Mouse (Mus musculus) liver, embryonic 14.5 days (tissue): ENCODE data around the gene Trub2. TPM values are rescaled to one million over a fixed set of nuclear protein-coding genes. Genes with fewer than 3 reads are reported as not detected.

Experiments used
- ATAC-seq: fragments of 200-750 bp; cut with Nextera tagmentation; 2 replicates; pipeline ENCODE4 v1.8.0; 2017; ENCODE audit warnings: moderate number of reproducible peaks, mild to moderate bottlenecking, moderate library complexity; ENCODE audit not compliant: insufficient read depth
- DNase-seq, 3 experiments: peaks; one replicate each; pipeline ENCODE4 v3.0.0-alpha.2; 2012 to 2013; ENCODE audit warnings: low read depth in 3 of 3, low spot score in 3 of 3
- H3K27ac ChIP-seq: fragments of 300-500 bp; sonication (generic); 2 replicates; pipeline ENCODE4 v1.5.1; 2014; ENCODE audit warnings: moderate library complexity, mild to moderate bottlenecking, control low read depth, inconsistent platforms
- H3K27me3 ChIP-seq: fragments of 300-500 bp; sonication (generic); 2 replicates; pipeline ENCODE4 v1.6.1; 2014; ENCODE audit warnings: mild to moderate bottlenecking, low read length, moderate library complexity; ENCODE audit not compliant: control insufficient read depth, insufficient read depth
- H3K36me3 ChIP-seq: fragments of 300-500 bp; sonication (generic); replicated peaks from 2 replicates; pipeline ENCODE4 v1.6.1; 2014; ENCODE audit warnings: low read depth; ENCODE audit not compliant: control insufficient read depth, insufficient read depth
- H3K4me1 ChIP-seq, 2 experiments: fragments of 200-500 bp in 1 of 2; fragments of 300-500 bp in 1 of 2; sonication (generic) in 1 of 2; replicated peaks; 2 replicates each; pipeline ENCODE4 v1.6.1; 2012 to 2014; ENCODE audit warnings: antibody characterized with exemption in 1 of 2, inconsistent platforms in 1 of 2, low read length in 1 of 2; ENCODE audit not compliant: control insufficient read depth in 2 of 2, insufficient read depth in 2 of 2
- H3K4me2 ChIP-seq: fragments of 300-500 bp; sonication (generic); 2 replicates; pipeline ENCODE4 v1.6.1; 2014; ENCODE audit warnings: low read depth, mild to moderate bottlenecking, control low read depth, moderate library complexity
- H3K4me3 ChIP-seq, 2 experiments: fragments of 200-500 bp in 1 of 2; fragments of 300-500 bp in 1 of 2; sonication (generic) in 1 of 2; 2 replicates each; pipeline ENCODE4 v1.5.1; 2012 to 2014; ENCODE audit warnings: low read depth in 2 of 2, low read length in 2 of 2, mild to moderate bottlenecking in 2 of 2, control low read depth in 1 of 2, inconsistent platforms in 1 of 2, moderate library complexity in 1 of 2; ENCODE audit not compliant: insufficient read depth in 1 of 2
- H3K9ac ChIP-seq: fragments of 300-500 bp; sonication (generic); replicated peaks from 2 replicates; pipeline ENCODE4 v1.6.1; 2014; ENCODE audit warnings: mild to moderate bottlenecking, control low read depth, moderate library complexity
- H3K9me3 ChIP-seq: fragments of 300-500 bp; sonication (generic); 2 replicates; pipeline ENCODE4 v1.6.1; 2016; ENCODE audit warnings: low read length, mixed read lengths; ENCODE audit not compliant: control insufficient read depth
- CTCF ChIP-seq: IDR thresholded peaks from 2 replicates; pipeline ENCODE4 v1.5.1; 2016; ENCODE audit warnings: antibody characterized with exemption, low read depth, control low read depth
- EP300 ChIP-seq: IDR thresholded peaks from 2 replicates; pipeline ENCODE4 v1.6.1; 2016; ENCODE audit warnings: antibody characterized with exemption, low read depth
- WGBS: fragments of 180-500 bp; shearing (Covaris S2); extraction: QIAGEN DNeasy Blood & Tissue Kit; methylation state at CpG from one replicate; pipeline ENCODE4 v1.1.7; 2014; ENCODE audit not compliant: insufficient replicate concordance; 5-methylcytosine and 5-hydroxymethylcytosine counted together
- polyA plus RNA-seq, 2 experiments: library from polyadenylated mRNA; depleted of rRNA in 1 of 2; stranded (reverse) in 1 of 2; unstranded in 1 of 2; fragments of >200 nt; fragmentation: Nextera tagmentation in 1 of 2; extraction: Ambion mirVana in 1 of 2; gene quantifications; 2 replicates each; pipeline versions ENCODE4 v1.2.1 to v1.2.3; 2012 to 2014

Trub2 gene
- polyA plus RNA-seq, 2 experiments = 9.3 to 15.1 TPM

DNA sequence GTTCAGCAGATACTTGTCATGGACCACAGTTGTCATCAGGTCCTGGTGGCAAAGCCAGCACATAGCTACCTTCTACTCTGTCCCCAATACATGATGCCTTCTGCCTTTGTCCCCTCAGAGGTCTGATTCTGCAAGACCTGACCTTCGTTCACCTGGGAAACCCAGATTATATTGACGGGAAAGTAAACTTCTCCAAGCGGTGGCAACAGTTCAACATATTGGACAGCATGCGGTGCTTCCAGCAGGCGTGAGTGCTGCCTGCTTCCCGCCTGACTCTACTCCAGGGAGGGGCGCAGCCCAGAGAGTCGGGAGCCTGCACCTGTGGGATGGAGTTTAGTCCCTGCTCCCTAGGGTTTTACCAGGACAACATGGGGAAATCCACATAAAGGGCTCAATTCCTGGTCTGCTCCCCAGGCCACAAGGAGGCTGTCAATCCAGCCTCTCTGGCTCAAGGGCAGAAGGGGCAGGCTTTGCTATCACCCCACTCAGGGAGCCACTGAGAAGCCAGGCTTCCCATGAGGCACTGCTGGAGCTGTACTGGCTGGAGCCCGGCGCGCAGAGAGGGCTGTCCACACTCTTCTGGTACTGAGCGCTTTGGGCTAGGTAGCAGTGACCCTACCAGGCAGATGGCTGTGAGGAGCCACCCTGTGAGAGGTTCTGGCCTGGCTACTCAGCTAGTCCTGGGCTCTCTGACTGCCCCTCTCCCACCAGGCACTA is 50.9 kb downstream of the Trub2 start:
- Histone ChIP-seq H3K27ac (no peak overlapping the region), H3K9ac (no peak overlapping the region), H3K27me3 (no peaks in the 10 kb centered on the region), H3K4me3 (no peak overlapping the region), H3K4me1 (no peaks in the 10 kb centered on the region), H3K36me3 (peaks cover 6% of the 10 kb centered on the region; the same call in 1 of the 2 replicates), H3K9me3 (no peaks in the 10 kb centered on the region), H3K4me2 (no peak overlapping the region)
- DNase-seq (no peak), ATAC-seq (no peak; the same call in 1 of the 2 replicates)
- no peak for TF ChIP-seq CTCF
- no peak for TF ChIP-seq EP300
- WGBS = 73% methylated on average over 12 of the region's 12 CpGs

- H3K4me1 ChIP-seq = no peaks in the 10 kb centered on the region
- ATAC-seq (no peak), DNase-seq (no peak)
- peaks cover 6% of the 10 kb centered on the region for H3K36me3 ChIP-seq
- no peak overlapping the region for H3K4me2 ChIP-seq
- H3K4me3 ChIP-seq = no peak overlapping the region
- no peaks in the 10 kb centered on the region for H3K9me3 ChIP-seq
- no peak for TF ChIP-seq CTCF
- no peak for TF ChIP-seq EP300
- WGBS = 75% methylated on average over 12 of the region's 12 CpGs
- H3K27me3 ChIP-seq = no peaks in the 10 kb centered on the region
- H3K27ac ChIP-seq = no peak overlapping the region
- H3K9ac ChIP-seq = no peak overlapping the region
Measured at GRCm38 (mm10) chr2:29735708-29736107, 52.6 kb downstream of the Trub2 start.

DNA sequence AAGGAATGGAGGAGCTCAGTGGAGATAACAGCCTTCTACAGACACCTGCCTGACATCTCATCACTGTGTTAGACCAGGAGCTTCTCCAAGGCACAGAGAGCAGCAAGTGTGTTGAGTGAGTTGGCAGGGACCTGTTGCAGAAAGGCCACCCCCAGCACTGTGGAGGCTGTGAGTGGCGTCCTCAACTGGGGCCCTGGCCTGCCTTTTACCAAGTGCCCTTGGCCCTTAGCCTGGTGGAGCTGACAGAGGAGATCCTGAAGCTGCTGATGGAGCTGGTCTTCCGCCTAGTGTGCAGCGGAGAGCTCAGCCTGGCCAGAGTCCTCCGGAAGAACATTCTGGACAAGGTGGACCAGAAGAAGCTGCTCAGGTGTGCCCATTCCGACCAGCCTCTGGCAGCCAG is 55.0 kb downstream of the Trub2 start:
- H3K4me3 ChIP-seq = no peak overlapping the region
- ATAC-seq (no peak), DNase-seq (no peak)
- no peak overlapping the region for H3K4me2 ChIP-seq
- no peaks in the 10 kb centered on the region for H3K9me3 ChIP-seq
- H3K9ac ChIP-seq = no peak overlapping the region
- H3K27me3 ChIP-seq = no peaks in the 10 kb centered on the region
- TF ChIP-seq CTCF (no peak), EP300 (no peak)
- H3K27ac ChIP-seq = no peak overlapping the region
- WGBS = 86% methylated on average over 5 of the region's 5 CpGs
- no peaks in the 10 kb centered on the region for H3K4me1 ChIP-seq
- H3K36me3 ChIP-seq = peaks cover 6% of the 10 kb centered on the region

- DNase-seq (no peak), ATAC-seq (no peak)
- Histone ChIP-seq H3K9me3 (no peaks in the 10 kb centered on the region), H3K36me3 (peaks cover 6% of the 10 kb centered on the region), H3K9ac (no peak overlapping the region), H3K4me3 (no peak overlapping the region), H3K27ac (no peak overlapping the region), H3K4me2 (no peak overlapping the region), H3K4me1 (no peaks in the 10 kb centered on the region), H3K27me3 (no peaks in the 10 kb centered on the region)
- no peak for TF ChIP-seq EP300
- TF ChIP-seq CTCF = no peak
- WGBS = 80% methylated on average over 10 of the region's 10 CpGs
Measured at GRCm38 (mm10) chr2:29732559-29732958, 55.7 kb downstream of the Trub2 start.

GRCm38 (mm10) chr2:29731545-29731944 is 56.8 kb downstream of the Trub2 start:
- H3K27me3 ChIP-seq = no peaks in the 10 kb centered on the region
- H3K4me2 ChIP-seq = no peak overlapping the region
- peak; percentile 18; the same call in 1 of the 2 replicates for ATAC-seq
- H3K9ac ChIP-seq = no peak overlapping the region
- TF ChIP-seq EP300 (no peak), CTCF (peak; percentile 88)
- no peak for DNase-seq
- 62% methylated on average over 3 of the region's 3 CpGs for WGBS
- H3K4me3 ChIP-seq = no peak overlapping the region
- H3K4me1 ChIP-seq = no peaks in the 10 kb centered on the region
- no peak overlapping the region for H3K27ac ChIP-seq
- H3K36me3 ChIP-seq = peaks cover 9% of the 10 kb centered on the region
- no peaks in the 10 kb centered on the region for H3K9me3 ChIP-seq
